Mouse (Mus musculus): ENCODE measurements around the gene Bcl11b.

DNA sequence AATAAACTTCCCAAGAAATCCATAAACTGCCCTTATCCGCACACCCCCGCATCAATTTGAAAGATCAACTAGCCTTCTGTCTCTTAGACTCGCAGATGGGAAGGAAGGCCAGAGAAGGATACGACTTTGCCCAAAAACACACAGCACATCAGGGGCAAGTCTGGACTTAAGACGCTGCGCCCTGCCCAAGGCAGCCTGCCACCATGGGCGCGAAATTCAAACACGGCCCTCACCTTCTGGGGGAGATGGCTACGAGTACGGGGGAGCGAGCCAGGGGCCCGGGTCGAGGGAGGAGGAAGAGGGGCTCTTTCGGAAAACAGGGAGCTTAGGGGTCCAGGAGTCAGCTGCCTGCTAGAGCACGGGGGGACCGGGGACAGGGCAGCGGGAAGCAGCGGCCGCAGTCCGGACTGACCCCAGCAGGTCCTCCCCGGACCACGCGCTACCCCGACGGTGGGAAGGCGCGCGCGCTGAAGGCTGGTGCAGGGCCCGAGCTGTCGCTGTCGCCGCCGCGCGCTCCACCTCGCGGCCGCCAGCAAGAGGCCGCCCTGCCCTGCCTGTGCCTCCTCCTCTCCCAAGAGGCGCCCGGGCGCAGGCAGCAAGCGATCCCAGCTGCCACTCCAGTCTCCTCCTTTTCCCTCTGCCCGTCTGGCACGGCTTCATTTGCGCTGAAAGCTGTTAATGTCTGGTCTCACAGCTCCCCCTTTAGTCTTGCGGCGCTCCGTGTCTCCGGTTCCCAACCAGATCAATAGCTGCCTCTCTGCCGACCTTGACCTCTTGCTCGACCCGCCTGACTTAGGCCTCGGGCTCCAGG, 2.6 kb upstream of the Bcl11b start:
- TF ChIP-seq CTCF (IDR thresholded peaks at IDR 0.05; ENCODE audit: extremely low read depth, insufficient read depth, low read length) (peak; percentile 39), POLR2A (IDR thresholded peaks at IDR 0.05; ENCODE audit: extremely low read depth, insufficient read depth, low read length) (no peak)
